Mouse (Mus musculus) MEL (cell line): Measurements from ENCODE around the gene Dffa. TPM values are rescaled to one million over a fixed set of nuclear protein-coding genes. Genes with fewer than 3 reads are reported as not detected.
A peak's percentile ranks its signal among the peaks of the same experiment; 100 is the strongest.

Source experiments
- DNase-seq: peaks from one replicate; pipeline ENCODE4 v3.0.0; 2011; ENCODE audit warnings: low read depth, low spot score
- H3K27ac ChIP-seq: 2 replicates; pipeline ENCODE4 v1.5.1; 2012; ENCODE audit warnings: low read depth, mild to moderate bottlenecking, control low read depth, low read length, moderate library complexity; ENCODE audit not compliant: control insufficient read depth
- H3K27me3 ChIP-seq, 2 experiments: fragments of 150-350 bp in 1 of 2; sonication (generic) in 1 of 2; 2 replicates each; pipeline ENCODE4 v1.6.1; 2012; ENCODE audit warnings: low read length in 2 of 2, mild to moderate bottlenecking in 2 of 2, improper control_type of control experiment in 1 of 2, moderate library complexity in 1 of 2; ENCODE audit not compliant: insufficient read depth in 2 of 2, control insufficient read depth in 1 of 2
- H3K36me3 ChIP-seq, 2 experiments: 2 replicates each; pipeline ENCODE4 v1.6.1; 2012 to 2014; ENCODE audit warnings: low read length in 2 of 2, improper control_type of control experiment in 1 of 2, inconsistent platforms in 1 of 2, mild to moderate bottlenecking in 1 of 2; ENCODE audit not compliant: insufficient read depth in 2 of 2, control insufficient read depth in 1 of 2
- H3K4me1 ChIP-seq, 2 experiments: fragments of 150-350 bp in 1 of 2; sonication (generic) in 1 of 2; 2 replicates each; pipeline ENCODE4 v1.6.1; 2012; ENCODE audit warnings: low read length in 2 of 2, improper control_type of control experiment in 1 of 2, mild to moderate bottlenecking in 1 of 2; ENCODE audit not compliant: insufficient read depth in 2 of 2, control insufficient read depth in 1 of 2
- H3K4me3 ChIP-seq, 2 experiments: fragments of 150-350 bp in 1 of 2; sonication (generic) in 1 of 2; 2 replicates each; pipeline ENCODE4 v1.5.1; 2012; ENCODE audit warnings: low read depth in 2 of 2, low read length in 2 of 2, mild to moderate bottlenecking in 2 of 2, moderate library complexity in 2 of 2, control low read depth in 1 of 2, improper control_type of control experiment in 1 of 2; ENCODE audit not compliant: control insufficient read depth in 1 of 2, insufficient read depth in 1 of 2
- H3K79me2 ChIP-seq: 2 replicates; pipeline ENCODE4 v1.6.1; 2012; ENCODE audit warnings: mild to moderate bottlenecking, low read length, moderate library complexity; ENCODE audit not compliant: control insufficient read depth, poor library complexity, insufficient read depth
- H3K9ac ChIP-seq: 2 replicates; pipeline ENCODE4 v1.6.1; 2012; ENCODE audit warnings: low read depth, mild to moderate bottlenecking, control low read depth, low read length, moderate library complexity; ENCODE audit not compliant: control insufficient read depth, poor library complexity, severe bottlenecking
- H3K9me3 ChIP-seq: fragments of 150-350 bp; sonication (generic); replicated peaks from 2 replicates; pipeline ENCODE4 v1.6.1; 2012; ENCODE audit warnings: mild to moderate bottlenecking, low read length, improper control_type of control experiment, moderate library complexity; ENCODE audit not compliant: insufficient read depth
- BHLHE40 ChIP-seq: IDR thresholded peaks from 2 replicates; pipeline ENCODE4 v1.6.1; 2012; ENCODE audit warnings: low read depth, mild to moderate bottlenecking, inconsistent platforms, low read length, improper control_type of control experiment, borderline replicate concordance
- CHD1 ChIP-seq: IDR thresholded peaks from 2 replicates; pipeline ENCODE4 v1.6.1; 2012; ENCODE audit warnings: low read depth, mild to moderate bottlenecking, inconsistent platforms, low read length, improper control_type of control experiment
- CTCF ChIP-seq, 3 experiments: IDR thresholded peaks in 2 of 3; conservative IDR thresholded peaks in 1 of 3; 2 replicates each; pipeline ENCODE4 v1.5.1; 2011 to 2012; ENCODE audit warnings: low read length in 3 of 3, low read depth in 2 of 3, mild to moderate bottlenecking in 2 of 3, improper control_type of control experiment in 1 of 3, inconsistent platforms in 1 of 3, mixed read lengths in 1 of 3, moderate library complexity in 1 of 3; ENCODE audit not compliant: control insufficient read depth in 1 of 3, insufficient read depth in 1 of 3, poor library complexity in 1 of 3, severe bottlenecking in 1 of 3
- E2F4 ChIP-seq: IDR thresholded peaks from 2 replicates; pipeline ENCODE4 v1.6.1; 2011; ENCODE audit warnings: low read depth, low read length, improper control_type of control experiment, borderline replicate concordance
- ELF1 ChIP-seq: IDR thresholded peaks from 2 replicates; pipeline ENCODE4 v1.6.1; 2014; ENCODE audit warnings: low read depth, mild to moderate bottlenecking, inconsistent platforms, low read length, improper control_type of control experiment, moderate library complexity
- EP300 ChIP-seq, 2 experiments: IDR thresholded peaks; 2 replicates each; pipeline ENCODE4 v1.6.1; 2011; ENCODE audit warnings: improper control_type of control experiment in 2 of 2, low read length in 2 of 2, low read depth in 1 of 2, mild to moderate bottlenecking in 1 of 2
- MAZ ChIP-seq: IDR thresholded peaks from 2 replicates; pipeline ENCODE4 v1.6.1; 2012; ENCODE audit warnings: low read depth, mild to moderate bottlenecking, inconsistent platforms, low read length, improper control_type of control experiment
- MEF2A ChIP-seq: IDR thresholded peaks from 2 replicates; pipeline ENCODE4 v1.6.1; 2014; ENCODE audit warnings: low read depth, mild to moderate bottlenecking, inconsistent platforms, low read length, improper control_type of control experiment; ENCODE audit not compliant: poor library complexity, insufficient replicate concordance, severe bottlenecking; ENCODE audit errors: extremely low read depth
- MXI1 ChIP-seq: IDR thresholded peaks from 2 replicates; pipeline ENCODE4 v1.6.1; 2011; ENCODE audit warnings: mild to moderate bottlenecking, low read depth, low read length, improper control_type of control experiment
- MYB ChIP-seq: IDR thresholded peaks from 2 replicates; pipeline ENCODE4 v1.6.1; 2011; ENCODE audit warnings: mild to moderate bottlenecking, low read depth, low read length, improper control_type of control experiment
- NRF1 ChIP-seq: IDR thresholded peaks from 2 replicates; pipeline ENCODE4 v1.6.1; 2014; ENCODE audit warnings: low read depth, mild to moderate bottlenecking, inconsistent platforms, low read length, improper control_type of control experiment, moderate library complexity; ENCODE audit not compliant: poor library complexity, insufficient read depth, severe bottlenecking
- POLR2AphosphoS2 ChIP-seq: IDR thresholded peaks from 2 replicates; pipeline ENCODE4 v1.6.1; 2011; ENCODE audit warnings: low read length, improper control_type of control experiment
- RCOR1 ChIP-seq: IDR thresholded peaks from 2 replicates; pipeline ENCODE4 v1.6.1; 2012; ENCODE audit warnings: low read depth, mild to moderate bottlenecking, inconsistent platforms, low read length, improper control_type of control experiment
- SIN3A ChIP-seq: IDR thresholded peaks from 2 replicates; pipeline ENCODE4 v1.6.1; 2012; ENCODE audit warnings: low read length, improper control_type of control experiment, inconsistent platforms
- TCF12 ChIP-seq: IDR thresholded peaks from 2 replicates; pipeline ENCODE4 v1.6.1; 2014; ENCODE audit warnings: low read depth, mild to moderate bottlenecking, inconsistent platforms, low read length, improper control_type of control experiment, moderate library complexity
- USF2 ChIP-seq, 2 experiments: IDR thresholded peaks; 2 replicates each; pipeline ENCODE4 v1.6.1; 2011 to 2012; ENCODE audit warnings: improper control_type of control experiment in 2 of 2, low read length in 2 of 2, borderline replicate concordance in 1 of 2, inconsistent platforms in 1 of 2, low read depth in 1 of 2, mild to moderate bottlenecking in 1 of 2; ENCODE audit not compliant: insufficient read depth in 1 of 2
- ZC3H11A ChIP-seq: IDR thresholded peaks from 2 replicates; pipeline ENCODE4 v1.6.1; 2012; ENCODE audit warnings: low read depth, mild to moderate bottlenecking, inconsistent platforms, low read length, improper control_type of control experiment
- ZNF384 ChIP-seq: IDR thresholded peaks from 2 replicates; pipeline ENCODE4 v1.6.1; 2012; ENCODE audit warnings: low read depth, mild to moderate bottlenecking, inconsistent platforms, low read length, improper control_type of control experiment
- polyA plus RNA-seq, 2 experiments: library from polyadenylated mRNA; stranded (reverse) in 1 of 2; unstranded in 1 of 2; fragments of >175 nt in 1 of 2; fragments of >200 nt in 1 of 2; gene quantifications; 2 replicates each; pipeline versions ENCODE4 v1.2.1 to v1.2.4; 2012; ENCODE audit warnings: low replicate concordance in 2 of 2, low read depth in 1 of 2; ENCODE audit not compliant: insufficient read length in 2 of 2, insufficient read depth in 1 of 2, missing spikeins in 1 of 2
- total RNA-seq: library from RNA; depleted of rRNA; stranded (reverse); fragments of 300-350 nt; gene quantifications from 2 replicates; pipeline ENCODE4 v1.2.3, GENCODE M21; 2012

The Dffa gene
- total and polyA plus RNA-seq, 3 experiments, result 20.2 to 33.0 TPM; not detected in 1

DNA sequence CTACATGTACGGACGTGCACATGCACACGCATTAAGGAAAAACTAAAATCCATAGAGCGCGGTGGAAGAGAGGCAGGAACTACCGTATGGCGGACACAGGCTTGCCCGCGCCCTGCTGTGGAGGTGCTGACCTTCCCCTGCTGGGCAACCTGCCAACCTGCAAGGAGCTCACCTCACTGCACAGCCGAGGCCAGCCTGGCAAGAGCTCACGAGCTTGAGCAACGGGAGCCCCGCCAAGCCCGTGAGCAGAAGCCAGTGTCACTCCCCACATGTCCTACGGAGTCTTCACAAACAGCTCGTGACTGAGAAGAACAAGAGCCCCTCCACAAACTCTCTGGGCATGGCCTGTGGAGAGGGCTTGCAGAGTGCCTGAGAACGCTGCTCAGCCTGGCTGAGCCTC is 22.4 kb upstream of the Dffa start:
- H3K27me3 ChIP-seq, result no peaks in the 10 kb centered on the region
- H3K9ac ChIP-seq, result no peak overlapping the region
- peak; percentile 12 for DNase-seq
- H3K36me3 ChIP-seq, result no peaks in the 10 kb centered on the region
- TF ChIP-seq BHLHE40 (no peak), ELF1 (no peak), SIN3A (no peak), E2F4 (no peak), MXI1 (no peak), ZNF384 (no peak)
- no peaks in the 10 kb centered on the region for H3K4me1 ChIP-seq
- peaks cover 5% of the 10 kb centered on the region; the same call in 1 of the 2 replicates for H3K79me2 ChIP-seq
- no peaks in the 10 kb centered on the region for H3K9me3 ChIP-seq
- no peak overlapping the region for H3K27ac ChIP-seq
- no peak overlapping the region for H3K4me3 ChIP-seq

GRCm38 (mm10) chr4:149085381-149085780 is 18.6 kb upstream of the Dffa start:
- TF ChIP-seq ZC3H11A, result no peak
- TF ChIP-seq TCF12, result no peak
- no peak for TF ChIP-seq CHD1
- TF ChIP-seq MAZ, result no peak
- no peak for TF ChIP-seq POLR2AphosphoS2
- TF ChIP-seq NRF1, result no peak
- no peak for TF ChIP-seq MYB
- no peak for TF ChIP-seq MEF2A
- TF ChIP-seq EP300 (IDR thresholded peaks at IDR 0.05; ENCODE audit: low read depth in 1 of 2, low read length in 2 of 2), result no peak
- no peak for TF ChIP-seq RCOR1
- no peak for TF ChIP-seq CTCF (IDR thresholded peaks at IDR 0.05 in 2 of 3, conservative IDR thresholded peaks at IDR 0.05 in 1 of 3; ENCODE audit: control insufficient read depth in 1 of 3, insufficient read depth in 1 of 3, low read depth in 2 of 3, low read length in 3 of 3, poor library complexity in 1 of 3, severe bottlenecking in 1 of 3)
- TF ChIP-seq USF2 (IDR thresholded peaks at IDR 0.05; ENCODE audit: borderline replicate concordance in 1 of 2, insufficient read depth in 1 of 2, low read depth in 1 of 2, low read length in 2 of 2), result no peak
- TF ChIP-seq MXI1, result no peak
- Histone ChIP-seq H3K27ac (no peak overlapping the region), H3K36me3 (no peaks in the 10 kb centered on the region), H3K9me3 (no peaks in the 10 kb centered on the region), H3K9ac (no peak overlapping the region), H3K4me1 (no peaks in the 10 kb centered on the region), H3K27me3 (no peaks in the 10 kb centered on the region), H3K4me3 (no peak overlapping the region), H3K79me2 (0 out of 2 replicates have a peak, but pooled peaks cover 4% of the 10 kb centered on the region)
- DNase-seq, result no peak
